Mouse (Mus musculus) CH12.LX (cell line): ENCODE measurements around the gene Trit1. TPM values are rescaled to one million over a fixed set of nuclear protein-coding genes. Genes with fewer than 3 reads are reported as not detected.

Experiments
- DNase-seq: peaks from one replicate; pipeline ENCODE4 v3.0.0-alpha.2; 2013; ENCODE audit errors: extremely low read depth
- H3K27ac ChIP-seq: 2 replicates; pipeline ENCODE4 v1.5.1; 2012; ENCODE audit warnings: low read depth, mild to moderate bottlenecking, control low read depth, moderate library complexity; ENCODE audit not compliant: insufficient read depth
- H3K27me3 ChIP-seq: replicated peaks from 2 replicates; pipeline ENCODE3; 2012; ENCODE audit warnings: inconsistent platforms
- H3K36me3 ChIP-seq, 2 experiments: replicated peaks in 1 of 2; 2 replicates each; pipeline versions ENCODE3 to v1.6.1; 2012; ENCODE audit warnings: inconsistent platforms in 1 of 2, low read length in 1 of 2, mild to moderate bottlenecking in 1 of 2, mixed read lengths in 1 of 2, moderate library complexity in 1 of 2; ENCODE audit not compliant: control insufficient read depth in 1 of 2, insufficient read depth in 1 of 2
- H3K4me1 ChIP-seq, 2 experiments: 2 replicates each; pipeline ENCODE4 v1.6.1; 2012; ENCODE audit warnings: inconsistent platforms in 1 of 2, moderate library complexity in 1 of 2; ENCODE audit not compliant: insufficient read depth in 2 of 2, control insufficient read depth in 1 of 2
- H3K4me2 ChIP-seq: 2 replicates; pipeline ENCODE4 v1.6.1; 2012; ENCODE audit warnings: low read depth, mild to moderate bottlenecking, control low read depth; ENCODE audit not compliant: poor library complexity, insufficient read depth, severe bottlenecking
- H3K4me3 ChIP-seq, 3 experiments: fragments of 150-350 bp in 1 of 3; sonication (generic) in 1 of 3; replicated peaks in 1 of 3; 2 replicates each; pipeline versions ENCODE3 to v1.5.1; 2011 to 2012; ENCODE audit warnings: low read depth in 2 of 3, low read length in 2 of 3, mild to moderate bottlenecking in 2 of 3, moderate library complexity in 2 of 3, control low read depth in 1 of 3, improper control_type of control experiment in 1 of 3, inconsistent platforms in 1 of 3, mixed read lengths in 1 of 3; ENCODE audit not compliant: poor library complexity in 1 of 3
- H3K79me2 ChIP-seq: replicated peaks from 2 replicates; pipeline ENCODE4 v1.6.1; 2012; ENCODE audit warnings: mild to moderate bottlenecking, moderate library complexity; ENCODE audit not compliant: control insufficient read depth, poor library complexity, insufficient read depth, severe bottlenecking; ENCODE audit errors: extremely low read depth
- H3K9ac ChIP-seq: 2 replicates; pipeline ENCODE4 v1.6.1; 2012; ENCODE audit warnings: low read depth, mild to moderate bottlenecking, control low read depth, moderate library complexity; ENCODE audit not compliant: insufficient read depth
- H3K9me3 ChIP-seq: replicated peaks from 2 replicates; pipeline ENCODE3; 2012; ENCODE audit warnings: low read length, inconsistent platforms, mixed read lengths
- BHLHE40 ChIP-seq: IDR thresholded peaks from 2 replicates; pipeline ENCODE4 v1.6.1; 2011; ENCODE audit warnings: mild to moderate bottlenecking, low read depth, low read length, improper control_type of control experiment
- CHD1 ChIP-seq: IDR thresholded peaks from 2 replicates; pipeline ENCODE4 v1.6.1; 2012; ENCODE audit warnings: low read depth, low read length, improper control_type of control experiment, inconsistent platforms
- CHD2 ChIP-seq: IDR thresholded peaks from 2 replicates; pipeline ENCODE4 v1.6.1; 2011; ENCODE audit warnings: low read length, improper control_type of control experiment
- E2F4 ChIP-seq: IDR thresholded peaks from 2 replicates; pipeline ENCODE4 v1.6.1; 2011; ENCODE audit warnings: low read depth, low read length, improper control_type of control experiment; ENCODE audit not compliant: insufficient replicate concordance
- ELF1 ChIP-seq: IDR thresholded peaks from 2 replicates; pipeline ENCODE4 v1.6.1; 2014; ENCODE audit warnings: low read depth, mild to moderate bottlenecking, inconsistent platforms, low read length, improper control_type of control experiment
- EP300 ChIP-seq: IDR thresholded peaks from 2 replicates; pipeline ENCODE4 v1.6.1; 2011; ENCODE audit warnings: low read length, improper control_type of control experiment
- ETS1 ChIP-seq: conservative IDR thresholded peaks from 2 replicates; pipeline ENCODE4 v1.6.1; 2012; ENCODE audit warnings: low read depth, mild to moderate bottlenecking, inconsistent platforms, low read length, improper control_type of control experiment, moderate library complexity
- HCFC1 ChIP-seq: IDR thresholded peaks from 2 replicates; pipeline ENCODE4 v1.6.1; 2012; ENCODE audit warnings: low read depth, mild to moderate bottlenecking, inconsistent platforms, low read length, improper control_type of control experiment
- IRF4 ChIP-seq: IDR thresholded peaks from 2 replicates; pipeline ENCODE4 v1.6.1; 2014; ENCODE audit warnings: low read depth, mild to moderate bottlenecking, inconsistent platforms, low read length, improper control_type of control experiment
- JUND ChIP-seq: conservative IDR thresholded peaks from 2 replicates; pipeline ENCODE4 v1.6.1; 2011; ENCODE audit warnings: low read depth, low read length, improper control_type of control experiment
- MAX ChIP-seq: IDR thresholded peaks from 2 replicates; pipeline ENCODE4 v1.6.1; 2011; ENCODE audit warnings: low read length, improper control_type of control experiment
- MAZ ChIP-seq: IDR thresholded peaks from 2 replicates; pipeline ENCODE4 v1.6.1; 2012; ENCODE audit warnings: low read depth, mild to moderate bottlenecking, inconsistent platforms, low read length, improper control_type of control experiment, moderate library complexity
- MEF2A ChIP-seq: IDR thresholded peaks from 2 replicates; pipeline ENCODE4 v1.6.1; 2014; ENCODE audit warnings: low read depth, mild to moderate bottlenecking, inconsistent platforms, low read length, improper control_type of control experiment, borderline replicate concordance
- MXI1 ChIP-seq: IDR thresholded peaks from 2 replicates; pipeline ENCODE4 v1.6.1; 2011; ENCODE audit warnings: mild to moderate bottlenecking, low read depth, low read length, improper control_type of control experiment
- NELFE ChIP-seq: IDR thresholded peaks from 2 replicates; pipeline ENCODE4 v1.6.1; 2011; ENCODE audit warnings: low read depth, low read length, improper control_type of control experiment
- NRF1 ChIP-seq: IDR thresholded peaks from 2 replicates; pipeline ENCODE4 v1.6.1; 2014; ENCODE audit warnings: low read depth, mild to moderate bottlenecking, inconsistent platforms, low read length, improper control_type of control experiment, moderate library complexity
- POLR2A ChIP-seq: IDR thresholded peaks from 2 replicates; pipeline ENCODE4 v1.6.1; 2011; ENCODE audit warnings: low read depth, mild to moderate bottlenecking, improper control_type of control experiment, low read length
- POLR2AphosphoS2 ChIP-seq: IDR thresholded peaks from 2 replicates; pipeline ENCODE4 v1.6.1; 2011; ENCODE audit warnings: low read depth, low read length, improper control_type of control experiment
- RCOR1 ChIP-seq: conservative IDR thresholded peaks from 2 replicates; pipeline ENCODE4 v1.6.1; 2012; ENCODE audit warnings: low read depth, mild to moderate bottlenecking, inconsistent platforms, low read length, improper control_type of control experiment
- SMC3 ChIP-seq: IDR thresholded peaks from 2 replicates; pipeline ENCODE4 v1.6.1; 2011; ENCODE audit warnings: low read depth, low read length, improper control_type of control experiment
- TBP ChIP-seq: conservative IDR thresholded peaks from 2 replicates; pipeline ENCODE4 v1.6.1; 2011; ENCODE audit warnings: low read depth, low read length, improper control_type of control experiment
- TCF12 ChIP-seq: IDR thresholded peaks from 2 replicates; pipeline ENCODE4 v1.6.1; 2014; ENCODE audit warnings: low read depth, mild to moderate bottlenecking, inconsistent platforms, low read length, improper control_type of control experiment
- UBTF ChIP-seq: IDR thresholded peaks from 2 replicates; pipeline ENCODE4 v1.6.1; 2012; ENCODE audit warnings: low read depth, mild to moderate bottlenecking, inconsistent platforms, low read length, improper control_type of control experiment, moderate library complexity
- USF2 ChIP-seq: conservative IDR thresholded peaks from 2 replicates; pipeline ENCODE4 v1.6.1; 2011; ENCODE audit warnings: low read depth, low read length, improper control_type of control experiment
- ZKSCAN1 ChIP-seq: IDR thresholded peaks from 2 replicates; pipeline ENCODE4 v1.6.1; 2012; ENCODE audit warnings: low read depth, inconsistent platforms, low read length, improper control_type of control experiment, borderline replicate concordance
- ZMIZ1 ChIP-seq: IDR thresholded peaks from 2 replicates; pipeline ENCODE4 v1.6.1; 2012; ENCODE audit warnings: low read depth, mild to moderate bottlenecking, inconsistent platforms, low read length, improper control_type of control experiment
- ZNF384 ChIP-seq: IDR thresholded peaks from 2 replicates; pipeline ENCODE4 v1.6.1; 2012; ENCODE audit warnings: low read depth, low read length, improper control_type of control experiment, inconsistent platforms
- dilution Hi-C: fragments of 300-500 bp; cut with MboI; formaldehyde crosslinking; loops from 2 replicates; pipeline ENCODE4 v1.14.3; 2020; ENCODE audit warnings: low sequenced_read_pairs; ENCODE audit not compliant: extremely low pct_unique_long_range_greater_than_20kb, extremely low pct_ligation_motif_present
- in situ Hi-C: fragments of 300-500 bp; cut with MboI; formaldehyde crosslinking; loops from 3 replicates; pipeline ENCODE4 v1.14.3; 2019; ENCODE audit warnings: low sequenced_read_pairs, low pct_ligation_motif_present, low pct_unique_long_range_greater_than_20kb, mixed read lengths
- polyA plus RNA-seq: library from polyadenylated mRNA; unstranded; fragments of >175 nt; gene quantifications from 2 replicates; pipeline ENCODE4 v1.2.1, GENCODE M21; 2012; ENCODE audit warnings: low read depth; ENCODE audit not compliant: insufficient read length
- total RNA-seq, 2 experiments: library from RNA; depleted of rRNA; stranded (reverse); fragments of 300-350 nt in 1 of 2; fragments of >200 nt in 1 of 2; gene quantifications; 2 replicates each; pipeline ENCODE4 v1.2.3; 2012 to 2014

Trit1 gene
- total and polyA plus RNA-seq, 3 experiments: 18.9 to 21.3 (median 19.8) TPM

DNA sequence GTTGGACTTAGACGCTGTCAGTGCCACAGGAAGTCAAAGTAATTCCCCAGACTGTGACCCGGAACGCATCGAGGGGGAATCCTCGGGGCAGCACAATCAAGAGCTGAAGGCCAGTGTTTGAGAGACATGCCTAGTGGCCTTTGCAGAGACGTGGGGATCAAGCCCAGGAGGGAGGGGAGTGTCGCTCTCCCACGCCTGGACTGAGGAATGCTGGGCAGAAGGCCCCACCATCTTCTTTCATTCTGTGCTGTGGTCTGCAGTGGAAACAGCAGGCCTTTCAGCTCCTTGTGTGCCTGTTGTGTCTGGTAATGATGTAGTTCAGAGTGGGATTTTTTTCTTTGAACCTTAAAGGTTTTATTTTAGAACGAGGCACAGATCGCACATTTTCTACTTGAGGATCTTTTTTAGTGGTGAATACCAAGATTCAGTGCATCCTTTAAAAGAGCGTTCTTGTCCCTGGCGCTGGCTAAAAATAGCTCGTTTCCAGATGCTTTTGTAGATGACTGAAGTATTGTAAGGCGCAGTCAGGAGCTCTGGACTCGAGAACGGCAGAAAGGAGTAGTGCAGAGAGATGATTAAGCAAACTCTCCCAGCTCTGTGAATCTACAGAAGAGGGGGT, 37.9 kb downstream of the Trit1 start:
- H3K36me3 ChIP-seq: peaks cover 52 to 79% of the 10 kb centered on the region in 2 experiments
- no peak overlapping the region for H3K27ac ChIP-seq
- H3K4me3 ChIP-seq: no peak overlapping the region
- peaks cover 15 to 20% of the 10 kb centered on the region in 2 experiments for H3K4me1 ChIP-seq
- no peaks in the 10 kb centered on the region for H3K9me3 ChIP-seq
- H3K4me2 ChIP-seq: no peak overlapping the region
- no peak for DNase-seq
- no peak for TF ChIP-seq USF2
- no peak for TF ChIP-seq ETS1
- no peak for TF ChIP-seq EP300
- no peak for TF ChIP-seq POLR2AphosphoS2
- TF ChIP-seq MAZ: no peak
- TF ChIP-seq CHD2: no peak
- TF ChIP-seq BHLHE40: no peak
- TF ChIP-seq TCF12: no peak
- TF ChIP-seq RCOR1: no peak
- no peak for TF ChIP-seq NELFE
- no peak for TF ChIP-seq MXI1
- TF ChIP-seq ZKSCAN1: no peak
- no peak for TF ChIP-seq SMC3
- no peak for TF ChIP-seq ZMIZ1
- TF ChIP-seq HCFC1: no peak
- no peak for TF ChIP-seq MEF2A
- no peak for TF ChIP-seq POLR2A
- no peak for TF ChIP-seq UBTF
- TF ChIP-seq JUND: no peak
- in situ Hi-C loops: no loop called here
- dilution Hi-C loops: no loop called here
- no peak overlapping the region for H3K9ac ChIP-seq
- no peaks in the 10 kb centered on the region; the same call in 1 of the 2 replicates for H3K79me2 ChIP-seq
- no peaks in the 10 kb centered on the region for H3K27me3 ChIP-seq

DNA sequence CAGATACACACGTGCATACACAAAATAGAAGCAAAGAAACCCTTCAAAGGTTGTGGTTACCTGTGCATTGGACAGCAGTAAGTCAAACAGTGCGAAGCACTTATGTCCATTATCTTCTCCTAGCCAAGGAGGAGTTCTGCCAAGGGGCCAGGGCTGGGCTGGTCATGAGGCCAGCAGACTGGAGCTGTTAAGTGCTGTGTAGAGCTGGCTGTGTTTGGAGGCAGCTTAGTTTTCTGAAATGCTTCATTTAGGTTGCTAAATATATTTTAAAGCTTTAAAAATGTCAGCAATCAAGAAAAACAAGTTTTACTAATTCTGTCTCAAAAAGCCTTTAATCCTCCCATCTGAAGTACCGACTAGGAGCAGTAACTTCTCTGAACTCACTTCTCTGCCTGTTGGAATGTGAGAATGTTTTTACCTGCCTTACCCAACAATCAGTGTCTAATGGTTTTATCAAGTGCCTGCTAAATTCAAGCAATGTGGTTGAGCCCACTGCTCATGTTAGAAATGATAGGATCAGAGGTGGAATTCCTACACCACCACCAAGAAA, 40.2 kb downstream of the Trit1 start:
- H3K4me3 ChIP-seq: no peak overlapping the region
- H3K4me1 ChIP-seq: no peaks in the 10 kb centered on the region
- H3K27ac ChIP-seq: no peak overlapping the region
- H3K4me2 ChIP-seq: no peak overlapping the region
- H3K36me3 ChIP-seq: peaks cover 42 to 59% of the 10 kb centered on the region in 2 experiments
- no peaks in the 10 kb centered on the region for H3K9me3 ChIP-seq
- H3K9ac ChIP-seq: no peak overlapping the region
- no peaks in the 10 kb centered on the region for H3K27me3 ChIP-seq
- dilution Hi-C loops (no loop called here), in situ Hi-C loops (no loop called here)
- H3K79me2 ChIP-seq: no peaks in the 10 kb centered on the region; the same call in 1 of the 2 replicates
- DNase-seq: no peak
- no peak for TF ChIP-seq ETS1
- TF ChIP-seq ZNF384: no peak
- TF ChIP-seq TBP: no peak
- TF ChIP-seq RCOR1: no peak
- TF ChIP-seq EP300: no peak
- no peak for TF ChIP-seq MAX
- no peak for TF ChIP-seq ZKSCAN1
- no peak for TF ChIP-seq SMC3
- TF ChIP-seq POLR2A: no peak
- no peak for TF ChIP-seq CHD2
- TF ChIP-seq CHD1: no peak
- TF ChIP-seq TCF12: no peak
- TF ChIP-seq ELF1: no peak
- no peak for TF ChIP-seq USF2
- no peak for TF ChIP-seq IRF4
- no peak for TF ChIP-seq NRF1
- no peak for TF ChIP-seq BHLHE40
- TF ChIP-seq E2F4: no peak
- TF ChIP-seq, all 38 proteins: peak for 0
